Mouse (Mus musculus): ENCODE results near the gene Tpte. TPM values are rescaled to one million over a fixed set of nuclear protein-coding genes. Genes with fewer than 3 reads are reported as not detected.

Tpte gene
- polyA plus RNA-seq (2015; fragmentation: Nextera tagmentation; extraction: Ambion mirVana): not detected in 2 replicates

DNA sequence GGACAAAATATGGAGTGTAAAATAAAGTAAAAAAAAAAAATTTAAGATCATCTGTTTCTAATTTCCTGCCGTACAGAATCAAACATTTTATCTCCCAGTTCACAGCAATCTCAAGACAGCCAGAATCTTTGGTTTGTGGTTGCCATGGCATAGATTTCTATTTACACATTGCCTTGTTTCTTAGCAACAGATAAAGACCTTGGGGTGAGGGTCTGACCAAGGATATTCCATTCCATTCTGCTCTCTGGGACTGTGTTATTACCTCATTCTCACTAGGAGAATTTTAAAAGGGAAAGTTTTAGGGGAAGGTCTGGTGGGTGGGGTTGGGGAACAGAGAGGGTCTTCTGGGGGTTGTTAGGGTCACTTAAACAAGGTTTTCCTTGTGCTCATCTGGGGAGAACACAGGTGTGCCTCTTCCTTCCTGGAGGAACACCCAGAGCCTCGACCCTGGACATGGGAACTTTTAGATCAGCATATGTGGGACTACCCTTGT, at the start of gene Tpte:
Gene Tpte, plus strand, starts transcription at position 443 of the 493 bp plus-strand sequence.
- no peaks in the 10 kb centered on the region for H3K36me3 ChIP-seq
- 49% methylated on average over 2 of the region's 2 CpGs for WGBS
- H3K4me3 ChIP-seq: no peak within 1 kb of the TSS
- H3K4me1 ChIP-seq (replicated peaks): no peaks in the 10 kb centered on the region
- no peak within 1 kb of the TSS for H3K4me2 ChIP-seq
- H3K9me3 ChIP-seq (replicated peaks): no peaks in the 10 kb centered on the region
- H3K27me3 ChIP-seq: no peaks in the 10 kb centered on the region
- H3K9ac ChIP-seq: no peak within 1 kb of the TSS
- ATAC-seq (replicated peaks; ENCODE audit: insufficient number of reproducible peaks, insufficient read depth, low FRiP score, low read depth): no peak
- H3K27ac ChIP-seq: no peak within 1 kb of the TSS

DNA sequence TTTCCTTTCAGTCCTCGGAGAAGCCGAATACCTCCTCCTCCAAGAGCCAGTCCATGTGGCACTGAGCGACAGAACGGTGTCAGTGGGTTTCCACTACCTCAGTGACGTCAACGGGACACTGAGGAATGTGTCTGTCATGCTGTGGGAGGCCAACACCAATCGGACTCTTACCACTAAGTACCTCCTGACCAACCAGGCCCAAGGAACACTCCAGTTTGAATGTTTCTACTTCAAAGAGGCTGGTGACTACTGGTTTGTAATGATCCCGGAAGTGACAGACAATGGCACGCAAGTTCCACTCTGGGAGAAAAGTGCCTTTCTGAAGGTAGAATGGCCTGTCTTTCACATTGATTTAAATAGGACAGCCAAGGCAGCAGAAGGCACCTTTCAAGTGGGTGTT, 40.3 kb upstream of the Tpte start:
- ATAC-seq (replicated peaks; ENCODE audit: insufficient number of reproducible peaks, insufficient read depth, low FRiP score, low read depth): no peak

GRCm38 (mm10) chr8:22245663-22246062, 37.6 kb upstream of the Tpte start:
- Histone ChIP-seq H3K4me2 (no peak overlapping the region), H3K9ac (no peak overlapping the region), H3K9me3 (replicated peaks) (no peaks in the 10 kb centered on the region), H3K27ac (no peak overlapping the region), H3K27me3 (no peaks in the 10 kb centered on the region), H3K4me1 (replicated peaks) (no peaks in the 10 kb centered on the region), H3K36me3 (no peaks in the 10 kb centered on the region), H3K4me3 (no peak overlapping the region)
- ATAC-seq (replicated peaks; ENCODE audit: insufficient number of reproducible peaks, insufficient read depth, low FRiP score, low read depth): no peak
- WGBS: 68% methylated on average over 1 of the region's 1 CpGs

More for the DNA sequence above, 40.3 kb upstream of the Tpte start:
- H3K4me2 ChIP-seq: no peak overlapping the region
- H3K36me3 ChIP-seq: no peaks in the 10 kb centered on the region
- H3K27me3 ChIP-seq: no peaks in the 10 kb centered on the region
- H3K9me3 ChIP-seq (replicated peaks): no peaks in the 10 kb centered on the region
- H3K4me3 ChIP-seq: no peak overlapping the region
- no peak overlapping the region for H3K27ac ChIP-seq
- H3K9ac ChIP-seq: no peak overlapping the region
- no peaks in the 10 kb centered on the region for H3K4me1 ChIP-seq (replicated peaks)
- WGBS: 81% methylated on average over 9 of the region's 9 CpGs

- Histone ChIP-seq H3K27ac (no peak overlapping the region), H3K4me1 (replicated peaks) (no peaks in the 10 kb centered on the region), H3K36me3 (no peaks in the 10 kb centered on the region), H3K4me2 (no peak overlapping the region), H3K27me3 (no peaks in the 10 kb centered on the region), H3K9ac (no peak overlapping the region), H3K4me3 (no peak overlapping the region), H3K9me3 (replicated peaks) (no peaks in the 10 kb centered on the region)
- 83% methylated on average over 12 of the region's 12 CpGs for WGBS
- no peak for ATAC-seq (replicated peaks; ENCODE audit: insufficient number of reproducible peaks, insufficient read depth, low FRiP score, low read depth)
Measured at GRCm38 (mm10) chr8:22247956-22248355, 35.3 kb upstream of the Tpte start.

DNA sequence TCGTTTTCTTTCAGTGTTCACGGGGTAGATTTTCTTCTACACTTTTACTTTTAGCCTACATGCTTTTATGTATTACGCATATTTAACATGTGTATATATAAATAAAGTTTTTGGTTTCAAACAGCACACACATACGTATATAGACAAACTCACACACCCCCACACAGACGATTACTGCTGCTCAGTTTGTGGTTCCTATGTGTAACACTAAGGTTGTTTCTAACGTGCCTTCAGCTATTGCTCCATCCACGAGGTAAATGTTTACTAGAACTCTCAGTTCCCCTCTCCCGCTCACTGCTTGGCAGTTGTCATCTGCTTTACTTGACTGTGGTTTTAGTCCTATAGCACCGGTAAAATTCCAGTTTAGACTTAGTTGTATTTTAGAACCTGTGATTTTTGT, 34.2 kb upstream of the Tpte start:
- no peak overlapping the region for H3K27ac ChIP-seq
- no peak overlapping the region for H3K9ac ChIP-seq
- H3K9me3 ChIP-seq (replicated peaks): no peaks in the 10 kb centered on the region
- no peak for ATAC-seq (replicated peaks; ENCODE audit: insufficient number of reproducible peaks, insufficient read depth, low FRiP score, low read depth)
- H3K4me1 ChIP-seq (replicated peaks): no peaks in the 10 kb centered on the region
- 73% methylated on average over 9 of the region's 9 CpGs for WGBS
- no peaks in the 10 kb centered on the region for H3K27me3 ChIP-seq
- H3K36me3 ChIP-seq: no peaks in the 10 kb centered on the region
- no peak overlapping the region for H3K4me3 ChIP-seq
- no peak overlapping the region for H3K4me2 ChIP-seq

DNA sequence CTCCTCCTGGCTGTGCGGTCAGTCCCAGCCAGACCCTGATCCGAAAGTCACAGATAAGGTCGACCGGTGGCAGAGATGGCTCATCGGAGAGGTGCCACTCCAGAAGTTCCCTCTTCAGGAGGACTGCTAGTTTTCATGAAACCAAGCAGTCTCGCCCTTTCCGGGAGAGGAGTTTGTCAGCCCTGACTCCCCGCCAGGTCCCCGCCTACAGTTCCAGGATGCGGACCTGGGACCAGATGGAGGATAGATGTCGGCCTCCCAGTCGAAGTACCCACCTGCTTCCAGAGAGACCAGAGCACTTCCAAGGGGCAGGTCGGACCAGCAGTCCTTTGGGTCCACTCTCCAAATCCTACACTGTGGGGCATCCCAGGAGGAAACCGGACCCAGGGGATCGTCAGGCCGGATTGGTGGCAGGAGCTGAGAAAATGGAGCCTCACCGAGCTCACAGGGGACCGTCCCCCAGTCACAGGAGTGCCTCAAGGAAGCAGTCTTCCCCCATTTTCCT, 24.2 kb upstream of the Tpte start:
- H3K36me3 ChIP-seq: no peaks in the 10 kb centered on the region
- ATAC-seq (replicated peaks; ENCODE audit: insufficient number of reproducible peaks, insufficient read depth, low FRiP score, low read depth): no peak
- H3K9ac ChIP-seq: no peak overlapping the region
- no peak overlapping the region for H3K4me2 ChIP-seq
- H3K9me3 ChIP-seq (replicated peaks): no peaks in the 10 kb centered on the region
- 80% methylated on average over 18 of the region's 18 CpGs for WGBS
- no peaks in the 10 kb centered on the region for H3K27me3 ChIP-seq
- H3K4me3 ChIP-seq: no peak overlapping the region
- H3K4me1 ChIP-seq (replicated peaks): peaks cover 14% of the 10 kb centered on the region
- H3K27ac ChIP-seq: no peak overlapping the region

- H3K27me3 ChIP-seq: no peaks in the 10 kb centered on the region
- no peak overlapping the region for H3K9ac ChIP-seq
- 0 out of 2 replicates have a peak overlapping the region, but pooled peaks have one; percentile 9 for H3K27ac ChIP-seq
- 76% methylated on average over 12 of the region's 12 CpGs for WGBS
- H3K4me2 ChIP-seq: no peak overlapping the region
- ATAC-seq (replicated peaks; ENCODE audit: insufficient number of reproducible peaks, insufficient read depth, low FRiP score, low read depth): no peak
- H3K4me3 ChIP-seq: no peak overlapping the region
- H3K9me3 ChIP-seq (replicated peaks): no peaks in the 10 kb centered on the region
- peaks cover 14% of the 10 kb centered on the region for H3K4me1 ChIP-seq (replicated peaks)
- no peaks in the 10 kb centered on the region for H3K36me3 ChIP-seq
Measured at GRCm38 (mm10) chr8:22259531-22259930, 23.7 kb upstream of the Tpte start.

DNA sequence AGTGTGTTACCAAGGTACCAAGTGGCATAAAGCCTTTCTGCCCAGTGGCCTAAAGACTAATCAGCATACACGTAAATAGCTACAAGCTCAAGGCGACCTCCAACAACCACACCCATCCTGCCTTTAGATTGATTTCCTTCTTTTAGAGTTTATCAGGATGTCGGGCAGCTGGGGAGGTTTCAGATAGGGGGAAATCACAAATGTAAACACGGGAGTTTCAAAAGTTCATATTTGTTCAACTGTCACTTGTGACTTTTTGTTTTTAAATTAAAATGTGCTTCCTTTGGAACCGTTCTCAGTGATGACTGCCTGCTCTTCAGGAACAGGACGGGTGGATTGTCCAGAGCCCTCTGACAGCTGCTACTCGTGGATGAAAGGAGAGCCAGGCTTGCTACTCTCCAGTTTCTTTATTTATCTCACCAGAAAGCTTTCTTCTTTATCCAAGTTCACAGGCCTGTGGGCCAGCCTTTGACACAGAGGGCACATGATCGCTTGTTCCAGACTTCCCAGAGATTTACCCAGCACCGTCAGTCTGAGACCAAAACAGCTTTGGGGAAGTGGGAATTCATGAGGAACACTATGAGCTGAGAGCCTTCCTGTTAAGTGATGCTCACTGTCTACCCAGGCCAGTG, 23.0 kb upstream of the Tpte start:
- no peaks in the 10 kb centered on the region for H3K27me3 ChIP-seq
- peaks cover 14% of the 10 kb centered on the region for H3K4me1 ChIP-seq (replicated peaks)
- no peak overlapping the region for H3K4me3 ChIP-seq
- no peaks in the 10 kb centered on the region for H3K9me3 ChIP-seq (replicated peaks)
- H3K27ac ChIP-seq: peak overlapping the region; percentile 32; the same call in 1 of the 2 replicates
- no peak overlapping the region for H3K9ac ChIP-seq
- H3K4me2 ChIP-seq: no peak overlapping the region
- WGBS: 19% methylated on average over 9 of the region's 9 CpGs
- ATAC-seq (replicated peaks; ENCODE audit: insufficient number of reproducible peaks, insufficient read depth, low FRiP score, low read depth): 0 out of 2 replicates have a peak, but pooled peaks have one; percentile 25
- H3K36me3 ChIP-seq: no peaks in the 10 kb centered on the region

GRCm38 (mm10) chr8:22262267-22262666, 21.0 kb upstream of the Tpte start:
- Histone ChIP-seq H3K9me3 (replicated peaks) (no peaks in the 10 kb centered on the region), H3K4me1 (replicated peaks) (peaks cover 10% of the 10 kb centered on the region), H3K9ac (no peak overlapping the region), H3K4me2 (no peak overlapping the region), H3K36me3 (no peaks in the 10 kb centered on the region), H3K27me3 (no peaks in the 10 kb centered on the region), H3K4me3 (no peak overlapping the region), H3K27ac (no peak overlapping the region)
- no peak for ATAC-seq (replicated peaks; ENCODE audit: insufficient number of reproducible peaks, insufficient read depth, low FRiP score, low read depth)
- 80% methylated on average over 3 of the region's 3 CpGs for WGBS

- H3K9ac ChIP-seq: no peak overlapping the region
- 73% methylated on average over 6 of the region's 6 CpGs for WGBS
- H3K4me1 ChIP-seq (replicated peaks): peaks cover 10% of the 10 kb centered on the region
- H3K9me3 ChIP-seq (replicated peaks): no peaks in the 10 kb centered on the region
- ATAC-seq (replicated peaks; ENCODE audit: insufficient number of reproducible peaks, insufficient read depth, low FRiP score, low read depth): no peak
- H3K27ac ChIP-seq: no peak overlapping the region
- no peaks in the 10 kb centered on the region for H3K36me3 ChIP-seq
- no peaks in the 10 kb centered on the region for H3K27me3 ChIP-seq
- H3K4me2 ChIP-seq: no peak overlapping the region
- no peak overlapping the region for H3K4me3 ChIP-seq
Measured at GRCm38 (mm10) chr8:22264292-22264691, 18.9 kb upstream of the Tpte start.

- no peaks in the 10 kb centered on the region for H3K9me3 ChIP-seq (replicated peaks)
- H3K36me3 ChIP-seq: no peaks in the 10 kb centered on the region
- no peak overlapping the region for H3K4me3 ChIP-seq
- ATAC-seq (replicated peaks; ENCODE audit: insufficient number of reproducible peaks, insufficient read depth, low FRiP score, low read depth): no peak
- no peak overlapping the region for H3K9ac ChIP-seq
- no peak overlapping the region for H3K27ac ChIP-seq
- peaks cover 9% of the 10 kb centered on the region for H3K4me1 ChIP-seq (replicated peaks)
- H3K27me3 ChIP-seq: no peaks in the 10 kb centered on the region
- H3K4me2 ChIP-seq: no peak overlapping the region
- WGBS: 76% methylated on average over 6 of the region's 6 CpGs
Measured at GRCm38 (mm10) chr8:22264787-22265186, 18.5 kb upstream of the Tpte start.

DNA sequence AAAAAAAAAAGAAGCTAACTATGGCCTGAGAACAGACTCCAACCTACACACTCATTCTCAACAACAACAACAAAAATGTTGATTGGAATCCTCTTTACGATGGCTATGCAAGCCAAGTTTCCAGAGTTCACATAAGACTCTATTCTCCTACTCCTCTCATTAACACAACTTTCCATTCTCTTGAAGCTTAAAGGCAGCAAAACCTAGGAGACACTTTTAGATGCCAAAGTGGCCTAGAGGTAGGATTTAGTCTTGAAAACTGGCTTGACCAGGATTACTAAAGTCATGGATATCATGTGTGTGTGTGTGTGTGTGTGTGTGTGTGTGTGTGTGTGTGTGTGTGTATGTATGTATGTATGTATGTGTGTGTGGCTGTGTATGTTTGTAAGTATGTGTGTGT, 18.0 kb upstream of the Tpte start:
- ATAC-seq (replicated peaks; ENCODE audit: insufficient number of reproducible peaks, insufficient read depth, low FRiP score, low read depth): no peak
- no peaks in the 10 kb centered on the region for H3K27me3 ChIP-seq
- H3K36me3 ChIP-seq: no peaks in the 10 kb centered on the region
- no peak overlapping the region for H3K9ac ChIP-seq
- no peaks in the 10 kb centered on the region for H3K9me3 ChIP-seq (replicated peaks)
- H3K27ac ChIP-seq: no peak overlapping the region
- 77% methylated on average over 1 of the region's 1 CpGs for WGBS
- H3K4me2 ChIP-seq: no peak overlapping the region
- no peak overlapping the region for H3K4me3 ChIP-seq
- peaks cover 5% of the 10 kb centered on the region for H3K4me1 ChIP-seq (replicated peaks)

Data from heart, embryonic 15.5 days (tissue).